Mouse (Mus musculus): ENCODE data around the gene Epn1.

Gene Epn1

GRCm38 (mm10) chr7:5080010-5080751 lies at the start of gene Epn1:
TSS of gene Epn1 (plus strand) at chr7:5080235.
- in situ Hi-C loops (cut with MseI, MboI), result no loop called here

- in situ Hi-C loops (cut with MseI, MboI), result no loop called here
Measured at GRCm38 (mm10) chr7:5030554-5031275, 49.3 kb upstream of the Epn1 start.

GRCm38 (mm10) chr7:5031496-5031895 lies 48.5 kb upstream of the Epn1 start:
- in situ Hi-C loops (cut with MseI, MboI), result no loop called here

GRCm38 (mm10) chr7:5033818-5034217 lies 46.2 kb upstream of the Epn1 start, which contains the start of gene 4632433K11Rik:
TSS of gene 4632433K11Rik (plus strand) at chr7:5034118.
- in situ Hi-C loops (cut with MseI, MboI), result no loop called here

GRCm38 (mm10) chr7:5035628-5036027 lies 44.4 kb upstream of the Epn1 start:
- in situ Hi-C loops (cut with MseI, MboI), result no loop called here

GRCm38 (mm10) chr7:5036136-5036535 lies 43.9 kb upstream of the Epn1 start:
- in situ Hi-C loops (cut with MseI, MboI), result no loop called here

- in situ Hi-C loops (cut with MseI, MboI), result no loop called here
Measured at GRCm38 (mm10) chr7:5037026-5037425, 43.0 kb upstream of the Epn1 start.

GRCm38 (mm10) chr7:5037467-5037866 lies 42.6 kb upstream of the Epn1 start:
- in situ Hi-C loops (cut with MseI, MboI), result no loop called here

GRCm38 (mm10) chr7:5038109-5038732 lies 41.8 kb upstream of the Epn1 start, which contains the start of gene Zfp784:
TSS of gene Zfp784 (minus strand) at chr7:5038446.
- in situ Hi-C loops (cut with MseI, MboI), result no loop called here

- in situ Hi-C loops (cut with MseI, MboI), result no loop called here
Measured at GRCm38 (mm10) chr7:5038940-5039339, 41.1 kb upstream of the Epn1 start.

GRCm38 (mm10) chr7:5044981-5045380 lies 35.1 kb upstream of the Epn1 start:
- in situ Hi-C loops (cut with MseI, MboI), result loop anchor here (5.0 to 10.0 kb wide), 2 partner anchors 100 to 103 kb away; no protein-coding TSS in a partner anchor

GRCm38 (mm10) chr7:5046112-5046511 lies 33.9 kb upstream of the Epn1 start:
- in situ Hi-C loops (cut with MseI, MboI), result loop anchor here (5.0 to 10.0 kb wide), 2 partner anchors 101 to 104 kb away; no protein-coding TSS in a partner anchor

GRCm38 (mm10) chr7:5047313-5047712 lies 32.7 kb upstream of the Epn1 start:
- in situ Hi-C loops (cut with MseI, MboI), result loop anchor here (5.0 to 10.0 kb wide), 2 partner anchors 103 to 105 kb away; no protein-coding TSS in a partner anchor

GRCm38 (mm10) chr7:5051193-5052192 lies 28.5 kb upstream of the Epn1 start, which contains the start of gene Zfp580:
TSS of gene Zfp580 (plus strand) at chr7:5051538.
- in situ Hi-C loops (cut with MseI, MboI), result no loop called here

- in situ Hi-C loops (cut with MseI, MboI), result no loop called here
Measured at GRCm38 (mm10) chr7:5052438-5052837, 27.6 kb upstream of the Epn1 start.

- in situ Hi-C loops (cut with MseI, MboI), result no loop called here
Measured at GRCm38 (mm10) chr7:5052931-5053343, 27.1 kb upstream of the Epn1 start.

GRCm38 (mm10) chr7:5053456-5054179 lies 26.4 kb upstream of the Epn1 start:
- in situ Hi-C loops (cut with MseI, MboI), result no loop called here

GRCm38 (mm10) chr7:5056651-5057263 lies 23.3 kb upstream of the Epn1 start:
- in situ Hi-C loops (cut with MseI, MboI), result no loop called here

- in situ Hi-C loops (cut with MseI, MboI), result no loop called here
Measured at GRCm38 (mm10) chr7:5057381-5057780, 22.7 kb upstream of the Epn1 start.

- in situ Hi-C loops (cut with MseI, MboI), result no loop called here
Measured at GRCm38 (mm10) chr7:5057804-5058203, 22.2 kb upstream of the Epn1 start.
